Mouse (Mus musculus) kidney, postnatal 14 days (tissue): ENCODE data around the gene Cd79a.

Experiments used
- DNase-seq: peaks from one replicate; pipeline ENCODE4 v3.0.0; 2022; ENCODE audit warnings: mixed read lengths

The Cd79a gene

DNA sequence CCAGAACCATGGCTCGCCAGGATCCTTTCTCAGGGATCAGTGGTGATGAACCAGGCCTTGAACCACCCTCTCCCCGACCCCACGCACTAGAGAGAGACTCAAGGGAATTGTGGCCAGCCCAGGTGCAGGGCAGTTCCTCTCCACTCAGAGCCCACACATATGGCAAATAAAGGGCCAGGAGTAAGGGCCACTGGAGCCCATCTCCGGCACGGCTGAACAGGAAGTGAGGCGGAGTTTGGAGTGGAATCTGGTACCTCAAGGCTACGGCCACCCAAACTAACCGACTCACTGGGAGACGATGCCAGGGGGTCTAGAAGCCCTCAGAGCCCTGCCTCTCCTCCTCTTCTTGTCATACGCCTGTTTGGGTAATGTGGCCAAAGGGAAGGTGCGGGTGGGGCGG is at the start of gene Cd79a:
Gene Cd79a (plus strand): TSS at position 158 of the 400 bp plus-strand sequence.
- no peak for DNase-seq

DNA sequence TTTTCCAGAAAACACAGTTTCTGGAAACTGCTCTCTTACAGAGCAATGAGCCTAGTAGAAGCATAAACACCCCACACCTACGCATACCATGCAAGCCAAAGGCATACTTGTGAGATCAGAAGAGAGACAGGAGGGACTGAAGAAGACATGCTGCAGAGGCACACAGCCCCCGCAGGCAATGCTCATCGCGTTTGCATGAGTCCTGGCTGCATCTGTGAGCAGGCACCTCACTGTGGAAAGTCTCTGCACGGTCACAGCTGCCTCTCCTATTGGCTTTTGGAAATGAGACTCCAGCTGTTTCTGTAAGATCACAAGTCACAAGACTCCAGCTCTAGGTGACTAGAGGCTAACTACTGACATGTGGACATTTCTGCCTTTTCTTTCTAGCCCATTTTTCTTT is 47.0 kb upstream of the Cd79a start:
- no peak for DNase-seq

DNA sequence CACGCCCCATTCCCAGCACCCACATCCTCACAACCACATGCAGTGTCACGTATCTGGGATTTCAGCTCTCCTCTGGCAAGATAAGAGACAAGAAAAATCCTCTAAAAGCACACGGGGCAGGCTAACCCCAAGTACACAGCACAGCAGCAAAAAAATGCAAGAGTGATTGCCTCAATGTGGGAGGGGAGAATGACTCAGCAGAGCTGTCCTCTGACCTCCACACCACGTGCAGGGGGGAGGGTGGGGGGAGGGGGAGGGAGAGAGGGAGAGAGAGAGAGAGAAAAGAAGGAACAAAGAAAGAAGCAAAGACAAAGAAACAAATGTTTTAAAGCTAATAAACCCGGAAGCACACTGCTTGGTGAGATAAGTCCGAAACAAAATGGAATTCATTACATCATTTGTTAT is 46.3 kb upstream of the Cd79a start:
- no peak for DNase-seq

DNA sequence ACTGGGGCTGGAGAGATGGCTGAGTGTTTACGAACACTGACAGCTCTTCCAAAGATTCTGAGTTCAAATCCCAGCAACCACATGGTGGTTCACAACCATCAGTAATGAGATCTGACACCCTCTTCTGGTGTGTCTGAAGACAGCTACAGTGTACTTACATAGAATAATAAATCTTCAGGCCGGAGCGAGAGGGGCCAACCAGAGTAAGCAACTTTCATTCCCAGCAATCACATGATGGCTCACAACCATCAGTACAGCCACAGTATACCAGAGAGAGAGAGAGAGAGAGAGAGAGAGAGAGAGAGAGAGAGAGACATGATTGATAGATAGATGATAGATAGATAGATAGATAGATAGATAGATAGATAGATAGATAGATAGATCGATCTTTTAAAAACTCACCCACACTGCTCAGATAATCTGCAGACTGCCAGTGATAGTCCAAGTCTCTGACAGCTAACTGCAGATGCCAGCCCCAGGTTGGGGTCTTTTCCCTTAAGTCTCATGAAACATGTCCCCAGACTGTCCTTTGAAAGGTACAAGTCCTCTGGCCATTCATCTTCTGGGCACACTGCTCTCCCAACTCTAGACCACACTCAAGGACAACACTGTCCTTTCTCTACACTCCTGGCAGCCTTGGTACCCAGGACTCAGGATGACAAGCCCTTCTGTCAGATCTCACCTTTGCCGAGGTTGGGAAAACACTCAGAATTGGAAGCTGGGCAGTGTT is 45.4 kb upstream of the Cd79a start:
- DNase-seq, result no peak

DNA sequence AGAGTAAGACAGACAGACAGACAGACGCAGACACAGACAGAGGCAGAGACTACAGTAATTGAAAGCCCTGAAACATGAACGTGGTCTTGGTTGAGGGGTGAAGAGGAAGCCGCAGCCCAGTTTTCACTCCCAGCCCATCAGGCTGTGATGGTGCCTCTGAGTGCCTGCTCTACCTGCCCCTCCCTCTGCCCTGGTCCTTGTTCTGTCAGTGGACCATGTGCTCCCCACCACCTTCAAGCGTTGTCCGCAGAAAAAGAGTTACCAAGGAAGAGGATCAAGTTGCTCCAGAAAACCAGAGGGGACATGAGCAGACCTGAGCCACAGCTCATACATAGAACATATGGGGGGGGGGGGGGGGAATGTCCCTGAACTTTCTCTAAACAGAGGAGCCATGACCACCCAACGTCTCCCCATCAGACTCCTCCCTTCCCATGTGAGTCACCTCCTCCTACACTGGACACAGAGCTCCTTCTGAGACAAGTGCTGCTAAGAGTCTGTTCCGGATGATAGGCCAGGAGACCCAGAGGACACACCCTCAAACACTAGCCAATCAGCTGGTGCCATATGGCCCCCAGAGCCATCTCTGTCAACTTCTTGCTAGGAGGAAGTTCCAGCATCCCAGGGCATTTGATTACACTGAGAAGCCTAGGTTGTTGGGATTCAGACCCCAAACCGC is 44.5 kb upstream of the Cd79a start:
- no peak for DNase-seq

DNA sequence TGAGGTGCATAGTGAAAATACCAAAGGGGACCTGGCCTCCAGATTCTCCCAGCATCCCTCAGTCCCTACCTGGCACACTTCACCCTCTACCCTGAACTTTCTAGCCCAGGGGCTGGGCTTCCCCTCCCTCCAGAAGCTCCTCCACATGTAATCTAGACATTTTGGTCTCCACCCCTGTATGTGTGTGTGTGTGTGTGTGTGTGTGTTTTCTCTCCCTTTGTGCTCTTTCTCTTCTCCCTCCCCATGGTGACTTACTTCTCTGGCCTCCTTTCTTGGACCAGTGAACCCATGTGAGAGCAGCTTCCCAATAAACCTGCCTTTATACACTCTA is 44.0 kb upstream of the Cd79a start:
- no peak for DNase-seq

DNA sequence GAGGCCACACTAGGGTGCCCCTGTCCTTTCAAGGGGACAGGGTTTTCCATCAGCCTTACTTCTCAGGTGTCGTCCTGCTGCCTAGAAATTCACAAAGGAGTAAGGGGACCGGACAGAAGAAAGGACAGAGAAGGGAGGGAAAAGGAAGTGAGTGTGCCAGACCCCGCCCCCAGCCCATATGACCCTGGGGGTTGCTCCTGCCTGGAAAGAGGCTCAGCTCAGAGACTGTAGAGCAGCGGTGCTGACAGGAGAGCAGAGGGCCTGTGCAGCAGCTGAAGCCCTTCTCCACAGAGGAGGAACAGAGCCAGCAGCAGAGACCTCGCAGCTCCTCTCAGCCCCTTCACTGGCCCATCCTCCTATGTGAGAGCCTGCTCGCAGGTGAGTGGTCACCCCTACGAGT is 43.5 kb upstream of the Cd79a start:
- no peak for DNase-seq

DNA sequence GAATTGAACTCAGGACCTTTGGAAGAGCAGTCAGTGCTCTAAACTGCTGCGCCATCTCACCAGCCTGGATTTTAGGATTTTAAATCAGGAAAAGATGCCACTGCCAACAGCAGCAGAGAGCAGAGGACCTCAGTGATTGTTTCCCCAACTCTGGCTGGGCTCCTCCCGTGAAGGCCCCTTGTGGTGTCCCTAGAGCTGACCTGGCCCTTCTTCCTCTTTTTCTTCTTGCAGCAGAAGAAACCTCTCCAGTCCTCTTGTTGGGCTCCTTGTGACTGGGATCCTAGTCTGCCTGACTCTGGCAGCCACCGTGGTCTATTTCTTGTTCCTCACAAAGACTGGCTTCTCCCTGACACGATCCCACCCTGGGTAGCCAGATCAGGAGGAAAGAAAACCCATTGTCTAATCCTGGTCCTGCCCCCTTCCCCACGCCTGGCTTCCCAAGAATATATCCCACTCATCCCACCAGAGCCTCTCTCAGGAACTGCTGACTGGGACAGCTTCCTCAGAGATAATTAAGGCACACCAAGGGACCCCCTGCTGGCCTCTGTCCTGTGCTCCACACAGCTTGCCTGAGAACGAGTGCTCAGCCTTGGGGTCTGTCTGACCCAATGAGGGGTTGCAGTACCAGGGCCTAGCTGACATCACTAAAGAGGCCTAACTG is 40.6 kb upstream of the Cd79a start:
- no peak for DNase-seq

DNA sequence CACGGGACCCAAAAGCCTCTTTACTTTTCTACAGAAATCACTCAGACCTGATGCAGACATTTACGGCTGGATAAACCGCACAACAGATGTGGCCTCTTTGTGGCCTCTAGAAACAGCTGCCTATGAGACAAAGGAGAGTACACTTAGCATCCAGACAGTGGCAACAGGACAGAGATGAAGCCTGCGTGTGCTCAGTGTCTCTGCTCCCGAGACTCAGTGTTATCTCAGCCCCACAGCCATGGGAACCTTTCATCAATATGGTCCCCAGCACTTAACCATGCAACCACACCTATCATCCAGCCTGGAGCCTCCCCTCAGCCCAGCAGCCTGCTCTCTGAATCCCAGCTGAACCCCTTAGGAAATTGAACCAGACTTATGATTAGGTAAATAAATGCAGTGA is 37.9 kb upstream of the Cd79a start:
- DNase-seq, result no peak

DNA sequence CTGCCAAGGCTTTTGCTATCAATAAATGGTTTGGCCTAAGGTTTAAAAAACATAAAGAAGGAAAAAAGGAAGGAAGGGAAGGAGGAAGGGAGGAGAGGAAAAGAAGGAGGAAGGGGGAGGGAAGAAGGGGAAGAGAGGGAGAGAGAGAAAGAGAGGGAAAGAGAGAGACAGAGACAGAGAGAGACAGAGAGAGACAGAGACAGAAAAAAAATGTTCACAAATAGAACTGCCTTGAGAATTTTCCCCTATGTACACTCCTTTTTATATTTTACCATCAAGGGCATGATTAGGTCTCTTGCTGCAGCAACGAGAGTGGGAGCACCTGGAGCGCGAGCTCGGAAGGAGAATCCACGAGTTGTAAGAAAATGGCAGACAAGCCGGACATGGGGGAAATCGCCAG is 35.3 kb upstream of the Cd79a start, which contains the start of gene Gm9844:
Gene Gm9844 (plus strand): TSS at position 301 of the 400 bp plus-strand sequence.
- DNase-seq, result no peak

DNA sequence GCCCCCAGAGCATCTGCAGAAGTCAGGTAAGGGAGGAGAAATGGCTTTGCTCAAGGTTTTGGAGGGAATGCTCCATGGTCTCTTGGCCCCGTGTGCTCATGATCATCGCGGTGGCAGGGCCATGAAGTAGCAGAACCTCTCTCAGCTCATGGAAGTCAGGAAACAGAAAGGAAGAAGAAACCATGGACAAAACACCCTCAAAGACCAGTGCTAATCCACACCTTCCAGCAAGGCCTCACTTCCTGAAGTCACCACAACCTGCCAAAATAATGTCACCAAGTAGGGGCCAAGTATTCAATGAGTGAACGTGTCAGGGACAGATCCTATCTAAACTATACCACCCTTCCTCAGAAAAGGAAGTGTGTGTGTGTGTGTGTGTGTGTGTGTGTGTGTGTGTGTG is 34.3 kb upstream of the Cd79a start:
- no peak for DNase-seq

DNA sequence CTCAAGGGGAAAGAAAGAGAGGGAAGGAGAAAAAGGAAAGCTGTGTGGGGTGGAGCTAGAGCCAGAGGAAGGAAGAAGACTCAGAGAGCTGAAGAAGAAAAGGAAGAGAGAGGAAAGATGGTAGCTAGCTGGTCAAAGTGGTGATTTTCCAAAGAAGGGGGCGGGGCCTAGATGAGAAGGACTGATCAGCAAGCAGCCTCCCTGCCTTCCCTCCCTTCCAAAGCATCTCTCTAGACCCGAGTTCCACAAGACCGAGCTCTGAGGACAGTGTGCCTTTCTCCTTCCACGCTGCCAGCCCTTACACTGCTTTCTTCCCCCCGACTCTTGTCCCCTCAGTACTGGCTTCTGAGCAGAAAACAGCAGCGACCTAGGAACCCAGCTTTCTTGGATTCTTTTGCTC is 33.0 kb upstream of the Cd79a start:
- DNase-seq, result no peak

DNA sequence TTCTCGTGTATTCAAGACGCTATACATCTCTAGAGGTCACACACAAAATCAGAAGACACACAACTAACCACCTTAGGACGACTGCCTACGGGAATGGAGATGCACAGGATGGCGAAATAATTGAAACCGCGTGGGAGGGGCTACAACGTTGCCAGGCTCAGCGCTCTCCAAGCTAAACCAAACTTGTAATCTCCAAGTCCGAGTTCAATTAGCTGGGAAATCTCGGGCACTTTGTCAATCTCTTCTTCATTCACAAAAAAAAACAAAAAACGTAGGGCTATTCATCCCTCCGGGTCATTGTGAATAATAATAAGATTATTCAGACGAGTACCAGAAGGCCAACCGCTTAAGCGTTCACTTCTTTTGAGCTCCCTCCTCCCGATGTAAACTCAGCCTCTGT is 28.1 kb upstream of the Cd79a start:
- DNase-seq, result no peak

DNA sequence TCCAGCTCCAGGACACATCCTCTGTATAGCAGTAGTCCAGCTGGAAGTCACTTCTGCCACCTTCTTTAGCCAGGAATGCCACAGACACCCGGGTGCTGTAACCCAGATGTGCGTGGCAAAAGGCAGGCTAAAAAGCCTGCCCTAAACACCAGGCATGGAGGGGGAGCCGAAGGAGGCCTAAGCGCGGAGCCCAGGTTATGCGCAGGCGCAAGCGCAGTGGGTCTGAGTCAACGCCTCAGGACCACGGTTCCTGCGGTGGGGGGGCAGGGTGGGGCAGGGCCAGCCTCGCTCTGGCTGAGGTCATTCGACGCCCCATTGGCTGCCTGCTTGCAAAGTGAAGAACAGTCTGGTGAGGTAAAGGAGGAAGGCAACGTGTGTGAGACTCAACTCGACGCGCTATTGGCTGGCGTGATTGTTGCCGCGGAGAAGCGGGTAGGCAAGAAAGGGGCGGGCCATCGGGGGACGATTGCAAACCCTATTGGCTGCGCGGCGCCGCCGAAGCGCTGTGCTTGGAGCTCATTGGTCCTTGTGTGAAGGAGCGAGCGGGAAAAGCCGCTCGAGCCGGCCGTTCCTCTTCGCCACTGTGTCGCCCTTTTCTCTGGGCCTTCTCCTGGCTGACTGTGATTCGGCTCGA is 27.5 kb upstream of the Cd79a start, which contains the start of the genes Lypd4 and Dmrtc2:
Gene Lypd4 (minus strand): TSS at position 410 of the 634 bp plus-strand sequence.
Gene Dmrtc2 (plus strand): TSS at position 526 of the 634 bp plus-strand sequence.
- DNase-seq, result no peak

DNA sequence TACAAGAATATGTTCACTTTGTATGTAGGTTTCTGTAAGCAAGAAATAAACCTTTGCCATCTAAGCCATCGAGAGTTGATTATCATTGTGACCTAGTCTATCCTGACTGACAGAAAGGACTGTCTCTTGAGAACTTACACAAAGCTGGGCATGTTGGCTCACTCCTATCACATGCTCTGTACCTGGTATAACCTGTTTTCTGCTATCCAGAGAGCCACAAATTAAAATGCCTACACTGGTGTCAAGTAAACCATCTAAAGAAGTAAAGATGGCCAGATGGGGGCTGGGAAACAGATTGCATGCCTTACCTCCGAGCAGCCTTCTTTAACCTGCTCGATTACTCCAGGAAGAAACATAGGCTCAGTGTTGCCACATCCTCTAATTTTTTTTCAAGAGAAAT is 19.6 kb upstream of the Cd79a start:
- DNase-seq, result no peak

DNA sequence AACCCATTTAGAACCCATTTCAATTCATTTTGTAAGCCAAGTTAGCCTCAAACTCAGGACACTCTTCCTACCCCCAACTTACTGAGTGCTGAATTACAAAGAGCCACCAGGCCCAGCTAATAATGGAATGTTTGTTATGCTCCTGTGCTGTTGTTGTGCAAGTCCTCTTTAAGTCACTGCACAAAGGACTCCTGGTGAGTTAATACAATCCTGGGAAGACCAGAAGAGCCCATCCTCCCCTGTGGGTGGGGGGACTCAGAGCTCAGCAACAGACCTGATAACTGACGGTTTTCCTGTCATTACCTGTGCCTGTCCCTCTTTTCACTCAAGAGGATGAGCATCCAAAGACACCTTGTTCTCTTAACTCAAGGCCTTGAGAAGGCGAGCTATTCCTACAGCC is 17.6 kb upstream of the Cd79a start:
- no peak for DNase-seq

DNA sequence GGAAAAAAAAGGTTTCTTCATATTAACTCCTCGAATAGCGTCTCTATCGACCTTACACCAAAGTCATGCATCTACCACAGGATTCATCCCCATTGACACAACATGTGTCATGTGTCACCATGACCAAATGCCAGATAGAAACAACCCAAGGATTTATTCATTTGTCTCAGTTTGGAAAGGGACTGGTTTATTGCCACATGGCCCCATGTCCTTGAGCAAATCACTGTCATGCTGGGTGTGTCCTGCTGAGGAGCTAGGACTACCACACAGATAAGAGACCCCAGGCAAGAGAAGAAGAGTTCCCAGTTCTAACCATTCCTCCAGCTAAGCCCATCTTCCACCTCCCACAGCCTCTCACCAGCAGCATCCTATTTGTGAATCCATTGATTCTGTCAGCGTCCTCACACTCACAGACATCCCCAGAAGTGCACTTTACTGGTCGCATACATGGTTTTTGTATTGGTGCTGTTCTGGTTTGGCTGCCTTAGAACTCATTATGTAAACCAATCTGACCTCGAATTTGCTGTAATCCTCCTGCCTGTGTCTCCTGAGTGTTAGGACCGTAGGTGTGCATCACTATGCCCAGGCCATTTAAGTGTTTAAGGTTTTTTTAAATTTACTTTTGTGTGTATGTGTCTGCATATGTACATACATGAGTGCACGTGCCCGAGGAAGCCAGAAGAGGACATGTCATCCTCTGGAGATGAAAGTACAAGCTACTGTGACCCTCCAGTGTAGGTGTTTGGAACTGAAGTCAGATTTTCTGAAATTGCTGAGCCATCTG is 14.6 kb upstream of the Cd79a start:
- no peak for DNase-seq

DNA sequence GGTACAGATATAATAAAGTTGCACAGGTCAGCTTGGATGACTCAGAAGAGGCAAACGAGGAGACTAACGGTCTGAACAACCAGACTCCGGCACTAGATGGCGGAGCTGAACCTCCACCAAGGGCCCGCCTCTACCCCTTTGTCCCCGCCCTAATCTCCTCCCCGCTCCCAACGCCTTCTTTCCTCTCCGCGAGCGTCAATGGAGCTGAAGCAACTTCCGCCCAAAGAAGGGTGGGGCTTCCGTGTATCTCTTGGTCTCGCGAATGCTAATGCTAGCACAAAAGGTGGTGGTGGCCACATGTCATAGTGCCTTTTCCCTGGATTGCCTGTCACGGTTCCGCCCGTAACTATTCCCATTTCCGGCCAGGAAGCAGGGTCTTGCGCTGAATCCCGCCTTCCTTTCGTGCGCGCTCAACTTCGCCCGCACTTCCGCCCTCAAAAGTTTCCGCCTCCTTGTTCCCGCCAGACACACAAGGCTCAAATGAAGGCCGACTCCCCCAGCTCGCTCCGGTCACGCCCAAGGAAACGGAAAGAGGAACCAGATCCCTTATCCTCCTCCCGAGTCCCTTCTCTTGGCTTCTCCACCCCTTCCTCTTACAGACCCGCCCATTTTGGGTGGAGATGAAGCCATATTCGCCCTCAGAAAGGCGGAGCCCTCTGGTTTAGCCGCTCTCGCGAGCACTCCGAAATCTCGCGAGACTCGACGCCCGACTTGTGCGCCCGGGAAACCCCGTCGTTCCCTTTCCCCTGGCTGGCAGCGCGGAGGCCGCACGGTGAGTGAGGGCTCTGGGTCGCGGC is 13.1 kb upstream of the Cd79a start, which contains the start of gene Rps19:
Gene Rps19 (plus strand): TSS at position 476 of the 797 bp plus-strand sequence.
- DNase-seq, result peak; percentile 99

DNA sequence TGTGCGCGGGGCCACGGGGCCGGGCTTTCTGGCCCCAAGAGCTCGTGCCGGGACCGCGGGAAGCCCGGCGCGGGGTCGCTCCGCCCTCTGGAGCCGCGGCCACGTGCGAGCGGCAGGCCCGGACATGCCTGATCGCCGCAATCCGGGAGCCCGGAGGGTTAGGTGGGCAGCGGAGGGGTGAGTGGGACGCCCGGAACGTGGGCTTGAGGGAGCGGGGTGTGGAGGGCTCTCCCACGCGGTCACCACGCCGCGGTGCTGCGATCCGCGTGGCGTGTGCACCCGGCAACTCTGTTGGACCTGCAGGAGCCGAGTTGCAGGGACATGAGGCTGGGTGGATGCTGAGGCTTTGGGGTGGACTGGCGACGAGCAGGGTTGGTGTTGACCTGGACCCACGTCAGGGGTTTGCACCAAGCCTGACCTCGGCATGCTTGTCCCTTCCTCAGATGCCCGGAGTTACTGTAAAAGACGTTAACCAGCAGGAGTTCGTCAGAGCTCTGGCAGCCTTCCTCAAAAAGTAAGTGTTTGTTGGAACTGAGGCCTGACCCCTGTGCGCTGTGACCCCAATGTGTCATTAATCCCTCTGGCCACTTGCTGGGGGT is 12.4 kb upstream of the Cd79a start:
- peak; percentile 45 for DNase-seq

DNA sequence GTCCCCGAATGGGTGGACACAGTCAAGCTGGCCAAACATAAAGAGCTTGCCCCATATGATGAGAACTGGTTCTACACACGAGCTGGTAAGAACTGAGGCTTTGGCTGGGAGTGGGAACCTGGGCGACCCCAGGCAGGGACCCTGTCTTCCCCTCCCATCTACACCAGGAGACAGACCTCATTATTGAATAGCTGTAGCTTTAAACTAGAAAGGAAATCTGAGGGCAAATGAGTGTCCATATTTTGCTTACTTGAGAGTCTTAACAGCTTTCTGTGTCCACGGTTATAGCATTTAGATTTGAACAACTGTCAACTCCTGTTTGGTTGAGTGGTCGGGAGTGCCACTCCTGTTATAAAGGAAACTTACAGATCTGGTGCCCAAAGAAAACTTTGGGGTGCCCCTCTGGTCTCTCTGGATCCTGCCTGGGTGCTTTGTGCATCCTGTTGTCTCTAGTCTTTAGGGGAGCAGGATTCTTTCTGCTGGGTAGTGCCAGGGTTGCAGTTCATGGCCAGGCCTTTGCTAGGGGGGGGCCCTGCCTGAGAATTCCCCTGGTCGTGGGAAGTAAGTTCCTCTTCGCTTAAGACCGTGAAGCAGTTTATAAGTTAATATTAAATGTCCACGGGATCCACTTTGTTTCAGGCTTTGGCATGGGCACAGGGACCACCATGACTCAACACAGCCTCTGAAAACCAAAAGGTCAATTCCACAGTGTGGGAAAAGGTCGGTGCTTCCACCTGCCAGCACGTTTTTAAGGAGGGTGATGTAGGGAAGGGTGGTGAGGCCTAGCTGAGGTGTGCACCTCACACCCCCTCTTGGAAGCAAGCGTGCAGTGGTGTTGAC is 11.5 kb upstream of the Cd79a start:
- DNase-seq, result no peak

DNA sequence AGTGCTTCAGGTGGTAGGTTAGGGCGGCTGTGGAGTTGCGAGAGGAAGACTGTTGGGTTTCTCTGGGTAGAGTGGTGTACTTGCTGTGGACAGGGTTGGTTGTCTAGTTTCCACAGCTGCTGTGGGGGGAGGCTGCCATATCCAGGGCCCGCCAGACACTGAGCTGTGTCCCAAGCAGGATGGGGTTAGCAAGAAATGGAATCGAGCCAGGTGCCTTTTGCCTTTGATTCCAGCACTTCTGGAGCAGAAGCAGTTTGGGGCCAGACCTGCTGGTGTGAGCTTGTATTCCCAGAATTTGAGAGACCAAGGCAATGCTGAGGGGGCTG is 10.9 kb upstream of the Cd79a start:
- peak; percentile 52 for DNase-seq
